Mouse (Mus musculus) lung, embryonic 16.5 days (tissue): ENCODE results near the gene Fau. TPM values are rescaled to one million over a fixed set of nuclear protein-coding genes. Genes with fewer than 3 reads are reported as not detected.

ENCODE experiments used
- ATAC-seq: fragments of 200-750 bp; cut with Nextera tagmentation; 2 replicates; pipeline ENCODE4 v1.8.0; 2017; ENCODE audit warnings: low read depth, mild to moderate bottlenecking, moderate library complexity
- H3K27ac ChIP-seq: fragments of 300-500 bp; sonication (generic); 2 replicates; pipeline ENCODE4 v1.5.1; 2014; ENCODE audit warnings: mild to moderate bottlenecking, control low read depth, low read length
- H3K27me3 ChIP-seq: fragments of 300-500 bp; sonication (generic); 2 replicates; pipeline ENCODE4 v1.6.1; 2014; ENCODE audit warnings: low read depth, low read length, mixed read lengths; ENCODE audit not compliant: control insufficient read depth, insufficient read depth
- H3K36me3 ChIP-seq: fragments of 300-500 bp; sonication (generic); 2 replicates; pipeline ENCODE4 v1.6.1; 2014; ENCODE audit warnings: low read length; ENCODE audit not compliant: control insufficient read depth, insufficient read depth
- H3K4me1 ChIP-seq: fragments of 300-500 bp; sonication (generic); replicated peaks from 2 replicates; pipeline ENCODE4 v1.6.1; 2014; ENCODE audit warnings: low read length, mixed read lengths; ENCODE audit not compliant: control insufficient read depth, insufficient read depth
- H3K4me2 ChIP-seq: fragments of 300-500 bp; sonication (generic); 2 replicates; pipeline ENCODE4 v1.6.1; 2014; ENCODE audit warnings: low read depth, low read length, control low read depth
- H3K4me3 ChIP-seq: fragments of 300-500 bp; sonication (generic); 2 replicates; pipeline ENCODE4 v1.5.1; 2014; ENCODE audit warnings: mild to moderate bottlenecking, low read length, control low read depth
- H3K9ac ChIP-seq: fragments of 300-500 bp; sonication (generic); 2 replicates; pipeline ENCODE4 v1.6.1; 2014; ENCODE audit warnings: low read length, control low read depth
- H3K9me3 ChIP-seq: fragments of 300-500 bp; sonication (generic); 2 replicates; pipeline ENCODE4 v1.6.1; 2016; ENCODE audit warnings: low read length; ENCODE audit not compliant: control insufficient read depth
- WGBS: fragments of 180-500 bp; shearing (Covaris S2); extraction: QIAGEN DNeasy Blood & Tissue Kit; methylation state at CpG from one replicate; pipeline ENCODE4 v1.1.7; 2014; 5-methylcytosine and 5-hydroxymethylcytosine counted together
- microRNA-seq: library from miRNA; unstranded; fragments of <30 nt; microRNA quantifications from one replicate; pipeline ENCODE4, GENCODE M21; 2016
- polyA plus RNA-seq: library from polyadenylated mRNA; unstranded; fragments of >200 nt; fragmentation: Nextera tagmentation; extraction: Ambion mirVana; gene quantifications from 2 replicates; pipeline ENCODE4 v1.2.1, GENCODE M21; 2015

Fau gene
- polyA plus RNA-seq, 1 experiment from 2014 or later = 774 TPM

GRCm38 (mm10) chr19:6104476-6104875 is 46.8 kb downstream of the Fau start:
- WGBS = 74% methylated on average over 4 of the region's 4 CpGs
- H3K4me2 ChIP-seq = no peak overlapping the region
- no peak overlapping the region for H3K4me3 ChIP-seq
- no peaks in the 10 kb centered on the region for H3K36me3 ChIP-seq
- no peaks in the 10 kb centered on the region for H3K9me3 ChIP-seq
- ATAC-seq = no peak
- H3K27me3 ChIP-seq = no peaks in the 10 kb centered on the region
- H3K9ac ChIP-seq = no peak overlapping the region
- no peaks in the 10 kb centered on the region for H3K4me1 ChIP-seq
- H3K27ac ChIP-seq = no peak overlapping the region

- Histone ChIP-seq H3K36me3 (no peaks in the 10 kb centered on the region), H3K9me3 (no peaks in the 10 kb centered on the region), H3K4me3 (no peak within 1 kb of the TSS), H3K4me2 (no peak within 1 kb of the TSS), H3K4me1 (no peaks in the 10 kb centered on the region), H3K27ac (no peak within 1 kb of the TSS), H3K27me3 (no peaks in the 10 kb centered on the region), H3K9ac (no peak within 1 kb of the TSS)
- ATAC-seq = no peak
- 77% methylated on average over 7 of the region's 7 CpGs for WGBS
Observed at GRCm38 (mm10) chr19:6105586-6105985, 47.9 kb downstream of the Fau start, which contains the start of gene Naaladl1. Gene Naaladl1, plus strand, starts transcription at chr19:6105782.

Small RNAs within 50 kb of the gene (microRNA-seq; reads per million reads assigned to microRNA genes)
- gene Mir6988 = not detected

Other genes with a start within 250 kb of the Fau start
- 56.4 and 61.1 TPM in 2 replicates for gene Frmd8, start 182.6 kb upstream of the Fau start, polyA plus RNA-seq
- gene Slc25a45, start 180.0 kb upstream of the Fau start, polyA plus RNA-seq = 5.7 and 6.2 TPM in 2 replicates
- 2.5 and 3.2 TPM in 2 replicates for gene Tigd3, start 163.7 kb upstream of the Fau start, polyA plus RNA-seq
- gene Dpf2, start 144.8 kb upstream of the Fau start, polyA plus RNA-seq = 155 TPM in 2 replicates
- 15.6 and 17.1 TPM in 2 replicates for gene Cdc42ep2, start 133.0 kb upstream of the Fau start, polyA plus RNA-seq
- 64.2 and 70.0 TPM in 2 replicates for gene Pola2, start 93.6 kb upstream of the Fau start, polyA plus RNA-seq
- gene Slc22a20, start 71.7 kb upstream of the Fau start, polyA plus RNA-seq = not detected in 2 replicates
- gene Capn1, start 41.9 kb upstream of the Fau start, polyA plus RNA-seq = 12.3 and 12.8 TPM in 2 replicates
- 27.7 and 31.7 TPM in 2 replicates for gene Syvn1, start 11.3 kb upstream of the Fau start, polyA plus RNA-seq
- gene Mrpl49, start 59 bp upstream of the Fau start, polyA plus RNA-seq = 72.9 and 74.6 TPM in 2 replicates
- gene Znhit2, start 3.3 kb downstream of the Fau start, polyA plus RNA-seq = 26.2 and 28.6 TPM in 2 replicates
- gene Tm7sf2, start 10.5 kb downstream of the Fau start, polyA plus RNA-seq = 12.1 and 19.6 TPM in 2 replicates
- gene Vps51, start 19.4 kb downstream of the Fau start, polyA plus RNA-seq = 67.4 and 77.5 TPM in 2 replicates
- not detected in 2 replicates for gene Tmem262, start 22.2 kb downstream of the Fau start, polyA plus RNA-seq
- 1.4 and 1.5 TPM in 2 replicates for gene Gm28374, start 24.4 kb downstream of the Fau start, polyA plus RNA-seq
- 69.1 and 71.8 TPM in 2 replicates for gene Zfpl1, start 27.1 kb downstream of the Fau start, polyA plus RNA-seq
- 40.5 and 42.8 TPM in 2 replicates for gene Cdca5, start 27.1 kb downstream of the Fau start, polyA plus RNA-seq
- gene AC131692.1, start 36.6 kb downstream of the Fau start, polyA plus RNA-seq = not detected in 2 replicates
- gene Naaladl1, start 47.9 kb downstream of the Fau start, polyA plus RNA-seq = 0.29 and 0.94 TPM in 2 replicates
- 32.5 and 36.4 TPM in 2 replicates for gene Sac3d1, start 60.8 kb downstream of the Fau start, polyA plus RNA-seq
- 33.4 and 35.1 TPM in 2 replicates for gene Snx15, start 70.5 kb downstream of the Fau start, polyA plus RNA-seq
- gene Batf2, start 83.1 kb downstream of the Fau start, polyA plus RNA-seq = 0.31 and 0.96 TPM in 2 replicates
- gene Arl2, start 83.7 kb downstream of the Fau start, polyA plus RNA-seq = 95.2 and 95.7 TPM in 2 replicates
- gene Majin, start 126.5 kb downstream of the Fau start, polyA plus RNA-seq = not detected in 2 replicates
- gene Gpha2, start 168.5 kb downstream of the Fau start, polyA plus RNA-seq = 0.63 and 0.88 TPM in 2 replicates
- gene Ppp2r5b, start 178.0 kb downstream of the Fau start, polyA plus RNA-seq = 17.8 and 20.2 TPM in 2 replicates
- gene Atg2a, start 183.8 kb downstream of the Fau start, polyA plus RNA-seq = 10.3 and 12.6 TPM in 2 replicates
- 77.9 and 81.6 TPM in 2 replicates for gene Ehd1, start 218.9 kb downstream of the Fau start, polyA plus RNA-seq
- 1.1 and 1.7 TPM in 2 replicates for gene Cdc42bpg, start 248.6 kb downstream of the Fau start, polyA plus RNA-seq